ENCODE assay signal across 16 mouse cellular contexts in the genomic region with DNA sequence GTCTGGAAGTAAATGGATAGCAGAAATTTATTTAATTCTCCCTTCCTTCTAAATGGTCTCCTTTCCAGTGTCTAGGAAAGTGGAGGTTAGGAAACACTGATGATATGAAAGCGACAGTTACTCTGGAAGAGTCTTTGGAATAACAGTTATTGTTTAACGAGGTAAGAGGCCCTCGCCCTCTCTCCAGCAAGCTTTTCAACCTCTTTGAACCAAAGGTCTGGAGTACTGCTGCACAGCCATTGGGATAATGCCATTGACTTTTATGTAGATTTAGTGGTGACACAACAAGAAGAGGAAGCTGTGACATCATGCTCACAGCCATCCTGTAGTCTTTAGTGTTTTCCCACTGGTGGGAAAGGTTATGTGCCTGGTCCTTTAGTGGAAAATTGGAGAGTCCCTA.
"Had no signal": no experiment of that assay in that cellular context is flagged by ENCODE, and none has a peak within 500 bp of the region (broad histone marks: within the 10 kb centered on the region; RNA-seq: fewer than 3 reads in every experiment).

No protein-coding gene starts in this region.

- H3K9me3 ChIP-seq: hindbrain, embryonic 15.5 days; limb, embryonic 10.5 days; liver, embryonic 13.5 days; lung, embryonic 15.5 days; megakaryocyte, embryonic 14.5 days; midbrain, embryonic 15.5 days; neural tube, embryonic 12.5 days; stomach, embryonic 15.5 days had no signal

- H3K27ac ChIP-seq: hindbrain, embryonic 15.5 days; limb, embryonic 10.5 days; liver, embryonic 13.5 days; lung, embryonic 15.5 days; macrophage; midbrain, embryonic 15.5 days; neural tube, embryonic 12.5 days; stomach, embryonic 15.5 days had no signal

- DNase-seq: liver, embryonic 13.5 days; liver, postnatal 0 days; lung, postnatal 14 days; right cerebral cortex, postnatal 4 days; spleen, adult 18-20 months; thymus, postnatal 25 days had no signal

- H3K27me3 ChIP-seq: hindbrain, embryonic 15.5 days; liver, embryonic 13.5 days; lung, embryonic 15.5 days; megakaryocyte, embryonic 14.5 days; midbrain, embryonic 15.5 days; neural tube, embryonic 12.5 days; stomach, embryonic 15.5 days had no signal

- ATAC-seq: intestine, embryonic 16.5 days; liver, postnatal 0 days; midbrain, embryonic 15.5 days had no signal

- H3K36me3 ChIP-seq: hindbrain, embryonic 15.5 days; limb, embryonic 10.5 days; liver, embryonic 13.5 days; lung, embryonic 15.5 days; midbrain, embryonic 15.5 days; neural tube, embryonic 12.5 days; stomach, embryonic 15.5 days had no signal

- H3K4me1 ChIP-seq: hindbrain, embryonic 15.5 days; lung, embryonic 15.5 days; midbrain, embryonic 15.5 days; neural tube, embryonic 12.5 days; stomach, embryonic 15.5 days had no signal

- H3K4me2 ChIP-seq: hindbrain, embryonic 15.5 days; liver, embryonic 13.5 days; lung, embryonic 15.5 days; midbrain, embryonic 11.5 days; midbrain, embryonic 15.5 days; neural tube, embryonic 12.5 days; stomach, embryonic 15.5 days had no signal

- H3K4me3 ChIP-seq: hindbrain, embryonic 15.5 days; limb, embryonic 10.5 days; liver, embryonic 13.5 days; lung, embryonic 15.5 days; megakaryocyte, embryonic 14.5 days; midbrain, embryonic 15.5 days; neural tube, embryonic 12.5 days; stomach, embryonic 15.5 days had no signal

- H3K9ac ChIP-seq: hindbrain, embryonic 15.5 days; liver, embryonic 13.5 days; liver, postnatal 0 days; lung, embryonic 15.5 days; midbrain, embryonic 15.5 days; neural tube, embryonic 12.5 days; stomach, embryonic 15.5 days had no signal
